Mouse (Mus musculus) heart, adult 2 months (tissue): ENCODE measurements at regions not wholly inside any gene's neighbourhood (a gene's known extent, or its start where the extent isn't known, plus 50 kb on each side); places are given as distances from the start of the nearest gene placed in this dataset.

Experiments used
- DNase-seq, 2 experiments: peaks; one replicate each; pipeline ENCODE4 v3.0.0; 2021
- H3K27ac ChIP-seq: fragments of 200-600 bp; 2 replicates; pipeline ENCODE4 v1.8.1; 2022
- H3K27me3 ChIP-seq: fragments of 200-500 bp; 2 replicates; pipeline ENCODE4 v1.6.1; 2012; ENCODE audit warnings: mild to moderate bottlenecking, low read length, inconsistent platforms, mixed read lengths; ENCODE audit not compliant: control insufficient read depth, insufficient read depth
- H3K36me3 ChIP-seq: fragments of 200-500 bp; 2 replicates; pipeline ENCODE4 v1.6.1; 2012; ENCODE audit warnings: low read length, inconsistent platforms; ENCODE audit not compliant: control insufficient read depth, insufficient read depth
- H3K4me1 ChIP-seq: fragments of 200-500 bp; 2 replicates; pipeline ENCODE4 v1.6.1; 2011; ENCODE audit warnings: low read length; ENCODE audit not compliant: control insufficient read depth, insufficient read depth
- H3K4me3 ChIP-seq: fragments of 200-600 bp; 2 replicates; pipeline ENCODE4 v1.8.1; 2022
- H3K79me2 ChIP-seq: fragments of 200-500 bp; replicated peaks from 2 replicates; pipeline ENCODE4 v1.6.1; 2012; ENCODE audit warnings: mild to moderate bottlenecking, inconsistent platforms, low read length, moderate library complexity, mixed read lengths; ENCODE audit not compliant: control insufficient read depth, insufficient read depth
- H3K9ac ChIP-seq: fragments of 200-500 bp; 2 replicates; pipeline ENCODE4 v1.6.1; 2012; ENCODE audit warnings: low read depth, mild to moderate bottlenecking, control low read depth, inconsistent platforms, low read length, mixed read lengths
- CTCF ChIP-seq: fragments of 200-600 bp; IDR thresholded peaks from 2 replicates; pipeline ENCODE4 v1.8.1; 2022; ENCODE audit warnings: antibody characterized with exemption, mild to moderate bottlenecking, moderate library complexity
- EP300 ChIP-seq: fragments of 200-500 bp; IDR thresholded peaks from 2 replicates; pipeline ENCODE4 v1.6.1; 2011; ENCODE audit warnings: low read depth, low read length, control low read depth; ENCODE audit not compliant: insufficient read depth
- POLR2A ChIP-seq: fragments of 200-500 bp; IDR thresholded peaks from 2 replicates; pipeline ENCODE4 v1.6.1; 2011; ENCODE audit warnings: mild to moderate bottlenecking, low read depth, low read length, control low read depth; ENCODE audit not compliant: insufficient read depth
- WGBS: fragments of 180-500 bp; shearing (Covaris S2); methylation state at CpG from one replicate; pipeline ENCODE4 v1.1.7; 2018; 5-methylcytosine and 5-hydroxymethylcytosine counted together
- intact Hi-C: fragments of 180-260 bp; cut with DNase I; formaldehyde crosslinking; loops from one replicate; pipeline ENCODE4 v1.15.1; 2025

GRCm38 (mm10) chr7:134463380-134463779 is 77.9 kb upstream of the D7Ertd443e start:
- TF ChIP-seq POLR2A (no peak), EP300 (no peak), CTCF (no peak)
- DNase-seq, result no peak
- intact Hi-C loops, result no loop called here
- Histone ChIP-seq H3K27me3 (no peaks in the 10 kb centered on the region), H3K4me1 (no peaks in the 10 kb centered on the region), H3K27ac (no peak overlapping the region), H3K9ac (no peak overlapping the region), H3K79me2 (no peaks in the 10 kb centered on the region), H3K4me3 (no peak overlapping the region), H3K36me3 (no peaks in the 10 kb centered on the region)
- WGBS, result 91% methylated on average over 4 of the region's 4 CpGs

DNA sequence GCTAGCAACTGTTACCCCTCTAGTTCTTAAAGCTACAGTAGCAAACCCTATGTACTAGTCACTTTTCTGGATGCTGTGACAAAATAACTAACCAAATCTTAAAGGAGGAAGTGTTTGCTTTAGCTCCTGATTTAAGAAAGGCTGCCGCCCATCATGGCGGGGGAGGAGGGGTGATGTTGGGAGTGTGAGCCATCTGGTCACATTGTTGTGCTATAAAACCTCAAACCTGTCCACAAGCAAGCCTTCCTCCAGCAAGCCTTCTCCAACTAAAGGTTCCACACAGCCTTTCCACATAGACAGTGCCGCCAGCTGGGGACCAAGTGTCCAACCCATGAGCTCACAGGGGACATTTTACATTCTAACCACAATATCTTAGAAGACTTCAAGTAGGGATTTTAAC is 81.8 kb upstream of the D7Ertd443e start:
- no peaks in the 10 kb centered on the region; the same call in 1 of the 2 replicates for H3K4me1 ChIP-seq
- no peaks in the 10 kb centered on the region for H3K36me3 ChIP-seq
- no peak for DNase-seq
- no peak overlapping the region for H3K9ac ChIP-seq
- TF ChIP-seq EP300 (no peak), CTCF (no peak), POLR2A (no peak)
- no peak overlapping the region for H3K4me3 ChIP-seq
- H3K79me2 ChIP-seq, result no peaks in the 10 kb centered on the region
- H3K27me3 ChIP-seq, result no peaks in the 10 kb centered on the region
- intact Hi-C loops, result no loop called here
- H3K27ac ChIP-seq, result no peak overlapping the region
- 85% methylated on average over 3 of the region's 3 CpGs for WGBS

DNA sequence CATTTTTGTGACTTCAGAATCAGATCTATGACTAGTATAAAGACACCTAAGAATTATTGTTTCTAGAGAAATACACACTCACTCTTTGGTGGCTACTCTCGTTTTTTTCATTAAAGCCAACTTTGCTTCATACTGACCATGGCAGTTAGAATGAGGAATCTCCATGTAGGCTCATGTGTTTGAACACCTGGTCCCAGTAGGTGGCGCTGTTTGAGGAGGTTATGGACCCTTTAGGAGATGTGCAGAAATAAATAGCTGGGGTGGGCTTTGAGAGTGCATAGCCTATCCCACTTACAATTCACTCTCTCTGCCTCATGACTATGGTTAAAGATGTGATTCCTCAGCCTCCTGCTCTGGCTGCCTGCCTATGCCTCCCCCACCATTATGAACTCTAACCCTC is 85.8 kb upstream of the D7Ertd443e start:
- Histone ChIP-seq H3K4me1 (no peaks in the 10 kb centered on the region; the same call in 1 of the 2 replicates), H3K9ac (no peak overlapping the region), H3K27me3 (no peaks in the 10 kb centered on the region), H3K27ac (no peak overlapping the region), H3K79me2 (no peaks in the 10 kb centered on the region), H3K36me3 (no peaks in the 10 kb centered on the region), H3K4me3 (no peak overlapping the region)
- WGBS, result 38% methylated on average over 2 of the region's 2 CpGs
- intact Hi-C loops, result no loop called here
- no peak for DNase-seq
- no peak for TF ChIP-seq POLR2A
- TF ChIP-seq CTCF, result peak; percentile 54

DNA sequence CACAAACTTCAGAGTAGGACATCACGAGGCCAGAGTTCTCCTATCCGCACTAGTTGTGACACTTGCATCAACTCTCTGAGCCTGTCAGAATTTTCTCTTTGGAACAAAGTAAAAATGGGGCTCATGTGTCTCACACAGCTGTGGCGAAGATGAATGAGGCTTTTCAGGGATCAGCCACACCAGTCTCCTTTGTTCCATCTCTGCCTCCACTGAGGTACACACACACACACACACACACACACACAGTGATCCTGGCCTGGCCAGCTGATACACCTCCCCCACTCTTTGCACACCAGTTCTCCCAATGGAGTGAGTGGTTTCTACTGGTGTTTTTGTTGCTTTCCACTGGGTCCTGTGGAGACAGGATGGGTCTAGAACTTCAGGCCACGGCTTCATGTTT is 105.9 kb upstream of the D7Ertd443e start:
- Histone ChIP-seq H3K9ac (no peak overlapping the region), H3K27me3 (no peaks in the 10 kb centered on the region), H3K79me2 (no peaks in the 10 kb centered on the region), H3K27ac (no peak overlapping the region), H3K4me1 (no peaks in the 10 kb centered on the region), H3K4me3 (no peak overlapping the region), H3K36me3 (no peaks in the 10 kb centered on the region)
- no peak for DNase-seq
- intact Hi-C loops, result no loop called here
- WGBS, result 77% methylated on average over 4 of the region's 4 CpGs
- no peak for TF ChIP-seq EP300
- TF ChIP-seq POLR2A, result no peak

DNA sequence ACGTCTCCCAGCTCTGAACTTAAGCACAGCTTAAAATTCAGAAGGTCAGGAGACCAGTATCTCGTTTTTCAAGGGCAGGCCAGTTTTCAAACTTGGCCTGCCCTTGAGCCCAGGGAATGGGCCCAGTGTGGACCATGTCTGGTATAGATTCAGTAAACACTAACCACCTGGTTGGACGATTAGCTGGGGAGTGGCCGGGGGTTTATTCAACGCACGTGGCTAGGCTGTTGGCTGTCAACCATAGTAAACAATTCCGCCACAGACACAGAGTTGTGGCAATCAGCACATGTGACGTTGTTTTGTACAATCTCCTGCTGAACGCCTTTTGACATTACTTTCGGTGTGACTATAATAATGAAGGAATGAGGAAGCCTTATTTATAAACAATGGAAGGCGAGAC is 111.8 kb upstream of the D7Ertd443e start:
- intact Hi-C loops, result no loop called here
- Histone ChIP-seq H3K4me1 (no peaks in the 10 kb centered on the region), H3K27me3 (no peaks in the 10 kb centered on the region), H3K36me3 (no peaks in the 10 kb centered on the region), H3K4me3 (no peak overlapping the region), H3K79me2 (no peaks in the 10 kb centered on the region), H3K27ac (no peak overlapping the region; the same call in 1 of the 2 replicates), H3K9ac (no peak overlapping the region)
- 62% methylated on average over 11 of the region's 11 CpGs for WGBS
- TF ChIP-seq POLR2A (no peak), EP300 (no peak), CTCF (no peak)
- DNase-seq, result peak in 1 of 2 experiments; percentile 10

DNA sequence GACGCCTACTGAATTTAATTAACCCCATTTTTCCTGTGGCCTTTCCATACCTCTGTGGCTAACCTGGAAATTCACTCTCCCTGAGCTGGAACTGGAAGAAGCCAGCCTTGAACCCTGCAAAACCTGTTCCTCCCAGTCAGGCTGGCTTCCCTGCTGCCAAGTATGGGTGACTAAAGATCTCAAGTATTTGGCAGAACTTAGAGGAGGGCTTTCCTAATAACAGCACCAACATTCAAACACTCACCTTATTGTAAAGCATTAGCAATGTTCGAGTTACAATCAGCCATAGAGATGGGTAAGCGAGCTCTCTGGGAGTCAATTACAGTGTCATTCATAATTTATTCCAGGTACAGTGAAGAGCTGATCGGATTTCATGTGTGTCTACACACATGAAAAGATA is 112.4 kb upstream of the D7Ertd443e start:
- intact Hi-C loops, result no loop called here
- no peak for TF ChIP-seq POLR2A
- TF ChIP-seq EP300, result no peak
- TF ChIP-seq CTCF, result no peak
- H3K36me3 ChIP-seq, result no peaks in the 10 kb centered on the region

More for the DNA sequence above, 112.4 kb upstream of the D7Ertd443e start:
- H3K9ac ChIP-seq, result no peak overlapping the region
- WGBS, result 83% methylated on average over 4 of the region's 4 CpGs
- no peak overlapping the region for H3K4me3 ChIP-seq
- no peaks in the 10 kb centered on the region for H3K79me2 ChIP-seq
- no peaks in the 10 kb centered on the region for H3K4me1 ChIP-seq
- no peak for DNase-seq
- no peak overlapping the region; the same call in 1 of the 2 replicates for H3K27ac ChIP-seq
- no peaks in the 10 kb centered on the region for H3K27me3 ChIP-seq
